Mouse (Mus musculus): ENCODE results near the gene AI182371.
A peak's percentile ranks its signal among the peaks of the same experiment; 100 is the strongest.

Gene AI182371

GRCm38 (mm10) chr2:35101443-35101842 lies at the start of gene AI182371:
Gene AI182371, minus strand, starts transcription at chr2:35101543.
- DNase-seq (ENCODE audit: low spot score) = no peak

- no peak for DNase-seq (ENCODE audit: low spot score)
Observed at GRCm38 (mm10) chr2:35148806-35149205, 47.5 kb upstream of the AI182371 start.

- DNase-seq (ENCODE audit: low spot score) = no peak
Observed at GRCm38 (mm10) chr2:35141673-35142072, 40.3 kb upstream of the AI182371 start.

- no peak for DNase-seq (ENCODE audit: low spot score)
Observed at GRCm38 (mm10) chr2:35138576-35138975, 37.2 kb upstream of the AI182371 start.

- DNase-seq (ENCODE audit: low spot score) = no peak
Observed at GRCm38 (mm10) chr2:35133891-35134290, 32.5 kb upstream of the AI182371 start.

- DNase-seq (ENCODE audit: low spot score) = no peak
Observed at GRCm38 (mm10) chr2:35132662-35133055, 31.3 kb upstream of the AI182371 start.

GRCm38 (mm10) chr2:35131991-35132661 lies 30.8 kb upstream of the AI182371 start:
- peak; percentile 100 for DNase-seq (ENCODE audit: low spot score)

- no peak for DNase-seq (ENCODE audit: low spot score)
Observed at GRCm38 (mm10) chr2:35131491-35131890, 30.1 kb upstream of the AI182371 start.

- DNase-seq (ENCODE audit: low spot score) = no peak
Observed at GRCm38 (mm10) chr2:35124716-35125115, 23.4 kb upstream of the AI182371 start.

- DNase-seq (ENCODE audit: low spot score) = no peak
Observed at GRCm38 (mm10) chr2:35110521-35110920, 9.2 kb upstream of the AI182371 start.

GRCm38 (mm10) chr2:35109924-35110304 lies 8.6 kb upstream of the AI182371 start:
- no peak for DNase-seq (ENCODE audit: low spot score)

- DNase-seq (ENCODE audit: low spot score) = peak; percentile 94
Observed at GRCm38 (mm10) chr2:35109141-35109923, 8.0 kb upstream of the AI182371 start, which contains the start of gene Cntrl. Gene Cntrl, plus strand, starts transcription at chr2:35109492.

GRCm38 (mm10) chr2:35108712-35109111 lies 7.4 kb upstream of the AI182371 start:
- peak; percentile 33 for DNase-seq (ENCODE audit: low spot score)

- no peak for DNase-seq (ENCODE audit: low spot score)
Observed at GRCm38 (mm10) chr2:35107984-35108635, 6.8 kb upstream of the AI182371 start.

- no peak for DNase-seq (ENCODE audit: low spot score)
Observed at GRCm38 (mm10) chr2:35104843-35105242, 3.5 kb upstream of the AI182371 start.

- DNase-seq (ENCODE audit: low spot score) = no peak
Observed at GRCm38 (mm10) chr2:35103558-35103957, 2.2 kb upstream of the AI182371 start.

GRCm38 (mm10) chr2:35102777-35103176 lies 1.4 kb upstream of the AI182371 start:
- DNase-seq (ENCODE audit: low spot score) = no peak

GRCm38 (mm10) chr2:35100529-35100928 lies 814 bp downstream of the AI182371 start:
- DNase-seq (ENCODE audit: low spot score) = no peak

GRCm38 (mm10) chr2:35087418-35087817 lies 13.9 kb downstream of the AI182371 start:
- no peak for DNase-seq (ENCODE audit: low spot score)

GRCm38 (mm10) chr2:35079166-35079565 lies 22.2 kb downstream of the AI182371 start:
- DNase-seq (ENCODE audit: low spot score) = no peak

GRCm38 (mm10) chr2:35074328-35074727 lies 27.0 kb downstream of the AI182371 start:
- no peak for DNase-seq (ENCODE audit: low spot score)

- no peak for DNase-seq (ENCODE audit: low spot score)
Observed at GRCm38 (mm10) chr2:35072547-35072946, 28.8 kb downstream of the AI182371 start.

GRCm38 (mm10) chr2:35070275-35070674 lies 31.1 kb downstream of the AI182371 start:
- DNase-seq (ENCODE audit: low spot score) = no peak

Data from layer of hippocampus, adult 9-10 months (tissue).